Comparison of ENCODE assay signal across 16 mouse cellular contexts in the genomic region with DNA sequence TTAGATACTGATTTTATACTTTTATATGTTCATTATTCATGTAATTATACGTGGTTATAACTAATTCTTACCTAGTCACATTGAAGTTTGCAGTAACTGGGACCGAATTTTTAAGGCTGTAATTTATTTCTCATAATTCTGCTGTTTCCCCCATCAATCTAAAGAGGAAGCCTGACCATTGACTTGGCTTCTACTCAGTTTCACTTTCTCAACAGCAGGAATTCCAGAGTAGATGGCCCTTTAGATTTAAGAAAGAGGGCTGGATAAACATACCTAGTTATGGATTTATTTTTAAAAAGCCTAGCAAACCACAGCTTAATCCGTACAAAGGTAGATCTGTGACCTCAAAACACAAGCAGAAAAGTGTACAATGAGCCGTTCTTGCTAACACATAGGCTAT. TPM values are rescaled to one million over a fixed set of nuclear protein-coding genes. Genes with fewer than 3 reads are reported as not detected.
DNase-seq lines count a peak whose midpoint lies in the region; ATAC-seq and TF ChIP-seq lines count a peak whose summit lies in the region.
"Had no signal": no experiment of that assay in that cellular context is flagged by ENCODE, and none has a peak within 500 bp of the region (broad histone marks: within the 10 kb centered on the region; RNA-seq: fewer than 3 reads in every experiment).

No protein-coding gene starts in this region.

- H3K4me2 ChIP-seq in embryonic facial prominence, embryonic 15.5 days (replicated peaks): no peak overlapping the region
- no peak overlapping the region for H3K4me2 ChIP-seq in limb, embryonic 15.5 days
- no peak overlapping the region for H3K4me2 ChIP-seq in CH12.LX (ENCODE audit: insufficient read depth, low read depth, poor library complexity, severe bottlenecking)

- H3K27ac ChIP-seq in embryonic facial prominence, embryonic 15.5 days (replicated peaks): 0 out of 2 replicates have a peak overlapping the region, but pooled peaks have one; percentile 36
- no peak overlapping the region for H3K27ac ChIP-seq in embryonic facial prominence, embryonic 10.5 days (replicated peaks)
- H3K27ac ChIP-seq in limb, embryonic 15.5 days: 0 out of 2 replicates have a peak overlapping the region, but pooled peaks have one; percentile 54
- no peak overlapping the region for H3K27ac ChIP-seq in limb, embryonic 10.5 days
- H3K27ac ChIP-seq in CH12.LX (ENCODE audit: insufficient read depth, low read depth): no peak overlapping the region
- H3K27ac ChIP-seq: liver, embryonic 13.5 days; neural tube, embryonic 12.5 days had no signal

- WGBS in embryonic facial prominence, embryonic 15.5 days: 76% methylated on average over 4 of the region's 4 CpGs
- WGBS in embryonic facial prominence, embryonic 10.5 days: 86% methylated on average over 4 of the region's 4 CpGs
- WGBS in limb, embryonic 15.5 days: 63% methylated on average over 4 of the region's 4 CpGs
- 87% methylated on average over 4 of the region's 4 CpGs for WGBS in limb, embryonic 10.5 days

- TF ChIP-seq EP300 in CH12.LX (IDR thresholded peaks at IDR 0.05; ENCODE audit: low read length): 0 out of 2 replicates have a peak, but pooled peaks have one; percentile 24

- H3K27me3 ChIP-seq in embryonic facial prominence, embryonic 15.5 days: no peaks in the 10 kb centered on the region
- H3K27me3 ChIP-seq in embryonic facial prominence, embryonic 10.5 days (replicated peaks; ENCODE audit: low read depth, poor library complexity, severe bottlenecking): no peaks in the 10 kb centered on the region
- H3K27me3 ChIP-seq in limb, embryonic 15.5 days: no peaks in the 10 kb centered on the region
- H3K27me3 ChIP-seq in limb, embryonic 10.5 days (ENCODE audit: low read depth, poor library complexity, severe bottlenecking): peaks cover 3% of the 10 kb centered on the region; the same call in 1 of the 2 replicates
- no peaks in the 10 kb centered on the region for H3K27me3 ChIP-seq in CH12.LX (replicated peaks)
- peaks cover 3% of the 10 kb centered on the region for H3K27me3 ChIP-seq in megakaryocyte, embryonic 14.5 days (replicated peaks)
- H3K27me3 ChIP-seq: embryonic facial prominence, embryonic 13.5 days; heart, embryonic 13.5 days; limb, embryonic 12.5 days; lung, embryonic 15.5 days; neural tube, embryonic 12.5 days had no signal

- no peaks in the 10 kb centered on the region for H3K9me3 ChIP-seq in embryonic facial prominence, embryonic 15.5 days (replicated peaks)
- no peaks in the 10 kb centered on the region for H3K9me3 ChIP-seq in embryonic facial prominence, embryonic 10.5 days
- no peaks in the 10 kb centered on the region for H3K9me3 ChIP-seq in limb, embryonic 15.5 days
- H3K9me3 ChIP-seq in limb, embryonic 10.5 days (replicated peaks): no peaks in the 10 kb centered on the region
- no peaks in the 10 kb centered on the region for H3K9me3 ChIP-seq in CH12.LX (replicated peaks; ENCODE audit: low read length)
- H3K9me3 ChIP-seq in megakaryocyte, embryonic 14.5 days: no peaks in the 10 kb centered on the region
- H3K9me3 ChIP-seq: embryonic facial prominence, embryonic 13.5 days; forebrain, embryonic 10.5 days; heart, embryonic 13.5 days; limb, embryonic 12.5 days; liver, embryonic 13.5 days; lung, embryonic 15.5 days; midbrain, embryonic 10.5 days; neural tube, embryonic 12.5 days had no signal

- DNase-seq in embryonic facial prominence, embryonic 10.5 days (ENCODE audit: low spot score): no peak
- no peak for DNase-seq in limb, embryonic 10.5 days (ENCODE audit: low spot score)
- no peak for DNase-seq in CH12.LX (ENCODE audit: extremely low read depth)
- DNase-seq in layer of hippocampus, adult 9-11 months: no peak
- DNase-seq: liver, embryonic 13.5 days; thymus, postnatal 25 days had no signal

- no peak overlapping the region for H3K4me3 ChIP-seq in embryonic facial prominence, embryonic 15.5 days (replicated peaks)
- no peak overlapping the region for H3K4me3 ChIP-seq in embryonic facial prominence, embryonic 10.5 days
- H3K4me3 ChIP-seq in limb, embryonic 15.5 days: no peak overlapping the region
- no peak overlapping the region for H3K4me3 ChIP-seq in limb, embryonic 10.5 days
- H3K4me3 ChIP-seq in CH12.LX (replicated peaks in 1 of 3; ENCODE audit: low read depth in 2 of 3, low read length in 2 of 3, poor library complexity in 1 of 3): no peak overlapping the region
- peak overlapping the region; percentile 51 for H3K4me3 ChIP-seq in megakaryocyte, embryonic 14.5 days (replicated peaks)

- in situ Hi-C loops in CH12.LX (cut with MboI; ENCODE audit: low pct_ligation_motif_present, low pct_unique_long_range_greater_than_20kb, low sequenced_read_pairs): no loop called here

- TF ChIP-seq RAD21 in CH12.LX (IDR thresholded peaks at IDR 0.05; ENCODE audit: low read depth, low read length): no peak

- TF ChIP-seq POLR2A in CH12.LX (IDR thresholded peaks at IDR 0.05; ENCODE audit: low read depth, low read length): no peak

- dilution Hi-C loops in CH12.LX (cut with MboI; ENCODE audit: extremely low pct_ligation_motif_present, extremely low pct_unique_long_range_greater_than_20kb, low sequenced_read_pairs): no loop called here

- H3K79me2 ChIP-seq in CH12.LX (replicated peaks; ENCODE audit: control insufficient read depth, extremely low read depth, insufficient read depth, poor library complexity, severe bottlenecking): no peaks in the 10 kb centered on the region

- TF ChIP-seq CTCF in CH12.LX (conservative IDR thresholded peaks at IDR 0.05 in 1 of 2, IDR thresholded peaks at IDR 0.05 in 1 of 2; ENCODE audit: low read depth in 2 of 2, low read length in 2 of 2): no peak

- H3K4me1 ChIP-seq in embryonic facial prominence, embryonic 15.5 days: peaks cover 11% of the 10 kb centered on the region; the same call in 1 of the 2 replicates
- H3K4me1 ChIP-seq in embryonic facial prominence, embryonic 10.5 days: peaks cover 14% of the 10 kb centered on the region
- peaks cover 15% of the 10 kb centered on the region for H3K4me1 ChIP-seq in limb, embryonic 15.5 days
- peaks cover 13% of the 10 kb centered on the region for H3K4me1 ChIP-seq in limb, embryonic 10.5 days
- peaks cover 0 to 17% of the 10 kb centered on the region in 2 experiments; a peak in 2 of 4 replicates for H3K4me1 ChIP-seq in CH12.LX (ENCODE audit: control insufficient read depth in 1 of 2, insufficient read depth in 2 of 2)
- H3K4me1 ChIP-seq in megakaryocyte, embryonic 14.5 days: peaks cover 38% of the 10 kb centered on the region

- ATAC-seq in embryonic facial prominence, embryonic 15.5 days (ENCODE audit: insufficient number of reproducible peaks, low FRiP score, low TSS enrichment, low read depth): no peak
- no peak for ATAC-seq in limb, embryonic 15.5 days (ENCODE audit: insufficient number of reproducible peaks, low FRiP score, low TSS enrichment, low read depth)

- H3K9ac ChIP-seq in embryonic facial prominence, embryonic 15.5 days: no peak overlapping the region
- no peak overlapping the region for H3K9ac ChIP-seq in limb, embryonic 15.5 days
- no peak overlapping the region for H3K9ac ChIP-seq in CH12.LX (ENCODE audit: insufficient read depth, low read depth)

- no peaks in the 10 kb centered on the region for H3K36me3 ChIP-seq in embryonic facial prominence, embryonic 15.5 days
- no peaks in the 10 kb centered on the region for H3K36me3 ChIP-seq in embryonic facial prominence, embryonic 10.5 days (replicated peaks)
- H3K36me3 ChIP-seq in limb, embryonic 15.5 days: no peaks in the 10 kb centered on the region
- H3K36me3 ChIP-seq in limb, embryonic 10.5 days: no peaks in the 10 kb centered on the region
- H3K36me3 ChIP-seq in CH12.LX (replicated peaks in 1 of 2; ENCODE audit: control insufficient read depth in 1 of 2, insufficient read depth in 1 of 2, low read length in 1 of 2): no peaks in the 10 kb centered on the region
- no peaks in the 10 kb centered on the region for H3K36me3 ChIP-seq in megakaryocyte, embryonic 14.5 days (replicated peaks; ENCODE audit: low read length)
- H3K36me3 ChIP-seq: embryonic facial prominence, embryonic 13.5 days; forebrain, embryonic 10.5 days; heart, embryonic 13.5 days; limb, embryonic 12.5 days; liver, embryonic 13.5 days; lung, embryonic 15.5 days; midbrain, embryonic 10.5 days; neural tube, embryonic 12.5 days had no signal

TF ChIP-seq in CH12.LX, 34 proteins besides CTCF, POLR2A, EP300 and RAD21:
- TF ChIP-seq TCF12 (IDR thresholded peaks at IDR 0.05; ENCODE audit: low read depth, low read length) (no peak), JUND (conservative IDR thresholded peaks at IDR 0.05; ENCODE audit: low read depth, low read length) (no peak), MXI1 (IDR thresholded peaks at IDR 0.05; ENCODE audit: low read depth, low read length) (no peak)

RNA-seq across cellular contexts. Expression of a gene that starts 9.8 kb away (rescaled TPM):
- polyA plus RNA-seq in embryonic facial prominence, embryonic 15.5 days (2015; fragmentation: Nextera tagmentation; extraction: Ambion mirVana): 47.9 and 52.4 TPM in 2 replicates
- polyA plus RNA-seq in embryonic facial prominence, embryonic 10.5 days (2016; fragmentation: Nextera tagmentation; extraction: Ambion mirVana): 29.6 and 33.2 TPM in 2 replicates
- 46.5 and 54.3 TPM in 2 replicates for polyA plus RNA-seq in limb, embryonic 15.5 days (2015; fragmentation: Nextera tagmentation; extraction: Ambion mirVana)
- 20.5 and 27.0 TPM in 2 replicates for polyA plus RNA-seq in limb, embryonic 10.5 days (2016; fragmentation: Nextera tagmentation; extraction: Ambion mirVana)
- total RNA-seq in CH12.LX (2012; rRNA removed) (5.2 and 6.0 TPM in 2 replicates), CH12.LX (2014; rRNA removed) (5.9 TPM in 2 replicates)
- polyA plus RNA-seq in CH12.LX (2012; ENCODE audit: insufficient read length, low read depth): 10.3 and 13.1 TPM in 2 replicates
- 11.5 and 20.5 TPM in 2 replicates for polyA plus RNA-seq in megakaryocyte, embryonic 14.5 days (2012; ENCODE audit: insufficient read depth, low replicate concordance)

Comparison
In these comparisons a context has a peak if more than half of its experiments do, and no peak if none do; other contexts are left out.
1. H3K27ac ChIP-seq: peak in embryonic facial prominence, embryonic 15.5 days (single experiment) and limb, embryonic 15.5 days (single experiment); none in embryonic facial prominence, embryonic 10.5 days (single experiment), limb, embryonic 10.5 days (single experiment) and CH12.LX (single experiment).